Mouse (Mus musculus): Measurements from ENCODE around the gene Cfdp1.

DNA sequence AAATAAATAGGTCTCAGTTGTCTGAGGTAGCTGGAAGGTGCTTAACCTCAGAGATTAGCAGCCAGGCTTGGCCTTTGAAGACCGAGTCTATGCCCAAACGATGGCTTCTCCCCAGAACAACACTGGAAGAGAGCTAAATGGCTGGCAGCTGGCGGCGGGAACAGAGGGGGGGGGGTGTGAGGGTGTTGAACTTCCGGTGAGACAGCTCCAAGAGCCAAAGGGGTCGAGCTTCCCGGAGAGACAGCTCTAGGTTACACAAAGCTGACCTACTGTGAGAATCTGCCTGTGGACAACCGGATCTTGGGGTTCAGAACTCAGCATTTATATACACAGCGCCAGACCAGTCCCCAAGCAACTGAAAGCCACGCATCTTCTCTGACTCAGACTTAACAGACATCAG lies 44.5 kb upstream of the Cfdp1 start:
- TF ChIP-seq CTCF (IDR thresholded peaks at IDR 0.05; ENCODE audit: borderline replicate concordance, insufficient read depth, low read depth, low read length) = no peak
- no peak for TF ChIP-seq POLR2A (IDR thresholded peaks at IDR 0.05; ENCODE audit: borderline replicate concordance, insufficient read depth, low read length)
